Mouse (Mus musculus) frontal cortex, postnatal 14 days (tissue): Measurements from ENCODE around the gene Mylk3.

Experiments
- DNase-seq, 2 experiments: peaks; one replicate each; pipeline ENCODE4 v3.0.0; 2022; ENCODE audit warnings: low spot score in 2 of 2

The Mylk3 gene

GRCm38 (mm10) chr8:85318534-85318933, 67.6 kb downstream of the Mylk3 start:
- DNase-seq = no peak

GRCm38 (mm10) chr8:85313036-85313435, 73.1 kb downstream of the Mylk3 start:
- DNase-seq = no peak

- DNase-seq = no peak
Observed at GRCm38 (mm10) chr8:85311743-85312142, 74.4 kb downstream of the Mylk3 start.

GRCm38 (mm10) chr8:85308564-85308963, 77.6 kb downstream of the Mylk3 start:
- no peak for DNase-seq

- no peak for DNase-seq
Observed at GRCm38 (mm10) chr8:85303531-85303930, 82.6 kb downstream of the Mylk3 start.

- DNase-seq = no peak
Observed at GRCm38 (mm10) chr8:85302931-85303330, 83.2 kb downstream of the Mylk3 start.

GRCm38 (mm10) chr8:85301941-85302340, 84.2 kb downstream of the Mylk3 start:
- DNase-seq = no peak

- peak; percentile 94 to 96 for DNase-seq
Observed at GRCm38 (mm10) chr8:85299434-85300077, 86.6 kb downstream of the Mylk3 start, which contains the start of the genes Orc6 and Vps35. Gene Orc6, plus strand, starts transcription at chr8:85299632. Gene Vps35, minus strand, starts transcription at chr8:85299802.

GRCm38 (mm10) chr8:85298600-85299433, 87.3 kb downstream of the Mylk3 start:
- DNase-seq = peak in 1 of 2 experiments; percentile 9

- DNase-seq = no peak
Observed at GRCm38 (mm10) chr8:85286846-85287245, 99.3 kb downstream of the Mylk3 start.
